Mouse (Mus musculus) MEL (cell line): ENCODE results near the gene Pip5k1c. TPM values are rescaled to one million over a fixed set of nuclear protein-coding genes. Genes with fewer than 3 reads are reported as not detected.

Experiments
- DNase-seq: peaks from one replicate; pipeline ENCODE4 v3.0.0; 2011; ENCODE audit warnings: low read depth, low spot score
- H3K27ac ChIP-seq: 2 replicates; pipeline ENCODE4 v1.5.1; 2012; ENCODE audit warnings: low read depth, mild to moderate bottlenecking, control low read depth, low read length, moderate library complexity; ENCODE audit not compliant: control insufficient read depth
- H3K27me3 ChIP-seq, 2 experiments: fragments of 150-350 bp in 1 of 2; sonication (generic) in 1 of 2; 2 replicates each; pipeline ENCODE4 v1.6.1; 2012; ENCODE audit warnings: low read length in 2 of 2, mild to moderate bottlenecking in 2 of 2, improper control_type of control experiment in 1 of 2, moderate library complexity in 1 of 2; ENCODE audit not compliant: insufficient read depth in 2 of 2, control insufficient read depth in 1 of 2
- H3K36me3 ChIP-seq, 2 experiments: 2 replicates each; pipeline ENCODE4 v1.6.1; 2012 to 2014; ENCODE audit warnings: low read length in 2 of 2, improper control_type of control experiment in 1 of 2, inconsistent platforms in 1 of 2, mild to moderate bottlenecking in 1 of 2; ENCODE audit not compliant: insufficient read depth in 2 of 2, control insufficient read depth in 1 of 2
- H3K4me1 ChIP-seq, 2 experiments: fragments of 150-350 bp in 1 of 2; sonication (generic) in 1 of 2; 2 replicates each; pipeline ENCODE4 v1.6.1; 2012; ENCODE audit warnings: low read length in 2 of 2, improper control_type of control experiment in 1 of 2, mild to moderate bottlenecking in 1 of 2; ENCODE audit not compliant: insufficient read depth in 2 of 2, control insufficient read depth in 1 of 2
- H3K4me3 ChIP-seq, 2 experiments: fragments of 150-350 bp in 1 of 2; sonication (generic) in 1 of 2; 2 replicates each; pipeline ENCODE4 v1.5.1; 2012; ENCODE audit warnings: low read depth in 2 of 2, low read length in 2 of 2, mild to moderate bottlenecking in 2 of 2, moderate library complexity in 2 of 2, control low read depth in 1 of 2, improper control_type of control experiment in 1 of 2; ENCODE audit not compliant: control insufficient read depth in 1 of 2, insufficient read depth in 1 of 2
- H3K79me2 ChIP-seq: 2 replicates; pipeline ENCODE4 v1.6.1; 2012; ENCODE audit warnings: mild to moderate bottlenecking, low read length, moderate library complexity; ENCODE audit not compliant: control insufficient read depth, poor library complexity, insufficient read depth
- H3K9ac ChIP-seq: 2 replicates; pipeline ENCODE4 v1.6.1; 2012; ENCODE audit warnings: low read depth, mild to moderate bottlenecking, control low read depth, low read length, moderate library complexity; ENCODE audit not compliant: control insufficient read depth, poor library complexity, severe bottlenecking
- H3K9me3 ChIP-seq: fragments of 150-350 bp; sonication (generic); replicated peaks from 2 replicates; pipeline ENCODE4 v1.6.1; 2012; ENCODE audit warnings: mild to moderate bottlenecking, low read length, improper control_type of control experiment, moderate library complexity; ENCODE audit not compliant: insufficient read depth
- BHLHE40 ChIP-seq: IDR thresholded peaks from 2 replicates; pipeline ENCODE4 v1.6.1; 2012; ENCODE audit warnings: low read depth, mild to moderate bottlenecking, inconsistent platforms, low read length, improper control_type of control experiment, borderline replicate concordance
- EP300 ChIP-seq, 2 experiments: IDR thresholded peaks; 2 replicates each; pipeline ENCODE4 v1.6.1; 2011; ENCODE audit warnings: improper control_type of control experiment in 2 of 2, low read length in 2 of 2, low read depth in 1 of 2, mild to moderate bottlenecking in 1 of 2
- ETS1 ChIP-seq: IDR thresholded peaks from 2 replicates; pipeline ENCODE4 v1.6.1; 2012; ENCODE audit warnings: low read depth, mild to moderate bottlenecking, inconsistent platforms, low read length, improper control_type of control experiment, moderate library complexity
- JUND ChIP-seq: IDR thresholded peaks from 2 replicates; pipeline ENCODE4 v1.6.1; 2011; ENCODE audit warnings: low read depth, mild to moderate bottlenecking, improper control_type of control experiment, low read length
- KAT2A ChIP-seq: conservative IDR thresholded peaks from 2 replicates; pipeline ENCODE4 v1.6.1; 2012; ENCODE audit warnings: low read depth, low read length, improper control_type of control experiment, inconsistent platforms
- MAX ChIP-seq: IDR thresholded peaks from 2 replicates; pipeline ENCODE4 v1.6.1; 2011; ENCODE audit warnings: low read length, improper control_type of control experiment
- MAZ ChIP-seq: IDR thresholded peaks from 2 replicates; pipeline ENCODE4 v1.6.1; 2012; ENCODE audit warnings: low read depth, mild to moderate bottlenecking, inconsistent platforms, low read length, improper control_type of control experiment
- MYB ChIP-seq: IDR thresholded peaks from 2 replicates; pipeline ENCODE4 v1.6.1; 2011; ENCODE audit warnings: mild to moderate bottlenecking, low read depth, low read length, improper control_type of control experiment
- MYC ChIP-seq: IDR thresholded peaks from 2 replicates; pipeline ENCODE4 v1.6.1; 2011; ENCODE audit warnings: low read depth, mild to moderate bottlenecking, low read length, improper control_type of control experiment, moderate library complexity
- NRF1 ChIP-seq: IDR thresholded peaks from 2 replicates; pipeline ENCODE4 v1.6.1; 2014; ENCODE audit warnings: low read depth, mild to moderate bottlenecking, inconsistent platforms, low read length, improper control_type of control experiment, moderate library complexity; ENCODE audit not compliant: poor library complexity, insufficient read depth, severe bottlenecking
- POLR2A ChIP-seq, 2 experiments: IDR thresholded peaks; 2 replicates each; pipeline ENCODE4 v1.6.1; 2011 to 2012; ENCODE audit warnings: low read length in 2 of 2, mild to moderate bottlenecking in 2 of 2, control low read depth in 1 of 2, improper control_type of control experiment in 1 of 2, low read depth in 1 of 2, moderate library complexity in 1 of 2; ENCODE audit not compliant: control insufficient read depth in 1 of 2, insufficient read depth in 1 of 2, poor library complexity in 1 of 2
- POLR2AphosphoS5 ChIP-seq: IDR thresholded peaks from 2 replicates; pipeline ENCODE4 v1.6.1; 2012; ENCODE audit warnings: low read depth, borderline replicate concordance, mild to moderate bottlenecking, inconsistent platforms, low read length, moderate library complexity, mixed read lengths
- RAD21 ChIP-seq: IDR thresholded peaks from 2 replicates; pipeline ENCODE4 v1.6.1; 2011; ENCODE audit warnings: mild to moderate bottlenecking, low read depth, low read length, improper control_type of control experiment
- RCOR1 ChIP-seq: IDR thresholded peaks from 2 replicates; pipeline ENCODE4 v1.6.1; 2012; ENCODE audit warnings: low read depth, mild to moderate bottlenecking, inconsistent platforms, low read length, improper control_type of control experiment
- TAL1 ChIP-seq: IDR thresholded peaks from 2 replicates; pipeline ENCODE4 v1.6.1; 2012; ENCODE audit warnings: mild to moderate bottlenecking, inconsistent platforms, low read length, moderate library complexity, mixed read lengths
- TBP ChIP-seq: IDR thresholded peaks from 2 replicates; pipeline ENCODE4 v1.8.0; 2011; ENCODE audit warnings: low read depth, low read length, improper control_type of control experiment
- USF2 ChIP-seq, 2 experiments: IDR thresholded peaks; 2 replicates each; pipeline ENCODE4 v1.6.1; 2011 to 2012; ENCODE audit warnings: improper control_type of control experiment in 2 of 2, low read length in 2 of 2, borderline replicate concordance in 1 of 2, inconsistent platforms in 1 of 2, low read depth in 1 of 2, mild to moderate bottlenecking in 1 of 2; ENCODE audit not compliant: insufficient read depth in 1 of 2
- ZMIZ1 ChIP-seq: IDR thresholded peaks from 2 replicates; pipeline ENCODE4 v1.6.1; 2012; ENCODE audit warnings: low read depth, mild to moderate bottlenecking, inconsistent platforms, low read length, improper control_type of control experiment, moderate library complexity
- ZNF384 ChIP-seq: IDR thresholded peaks from 2 replicates; pipeline ENCODE4 v1.6.1; 2012; ENCODE audit warnings: low read depth, mild to moderate bottlenecking, inconsistent platforms, low read length, improper control_type of control experiment
- polyA plus RNA-seq, 2 experiments: library from polyadenylated mRNA; stranded (reverse) in 1 of 2; unstranded in 1 of 2; fragments of >175 nt in 1 of 2; fragments of >200 nt in 1 of 2; gene quantifications; 2 replicates each; pipeline versions ENCODE4 v1.2.1 to v1.2.4; 2012; ENCODE audit warnings: low replicate concordance in 2 of 2, low read depth in 1 of 2; ENCODE audit not compliant: insufficient read length in 2 of 2, insufficient read depth in 1 of 2, missing spikeins in 1 of 2
- total RNA-seq: library from RNA; depleted of rRNA; stranded (reverse); fragments of 300-350 nt; gene quantifications from 2 replicates; pipeline ENCODE4 v1.2.3, GENCODE M21; 2012

Gene Pip5k1c
- total and polyA plus RNA-seq, 3 experiments: 14.4 to 40.5 TPM; not detected in 1

DNA sequence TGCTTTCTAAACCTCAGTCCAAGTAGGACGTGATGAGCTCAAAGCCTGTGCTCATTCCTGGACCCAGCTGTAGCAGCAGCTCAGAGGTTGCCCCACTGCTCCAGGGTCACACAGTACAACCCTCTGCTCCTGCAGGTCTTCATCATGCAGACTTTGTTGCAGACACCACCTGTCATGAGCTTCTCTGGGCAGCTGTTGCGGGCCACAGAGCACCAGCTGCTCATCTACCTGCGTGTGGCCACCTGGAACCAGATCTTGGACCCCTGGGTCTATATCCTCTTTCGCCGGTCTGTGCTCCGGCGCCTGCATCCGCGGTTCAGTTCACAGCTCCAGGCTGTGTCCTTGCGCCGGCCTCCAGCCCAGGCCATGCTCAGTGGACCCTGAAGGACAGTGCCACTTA, 41.6 kb downstream of the Pip5k1c start:
- no peak for TF ChIP-seq JUND
- no peak for TF ChIP-seq TAL1
- TF ChIP-seq TBP: no peak
- Histone ChIP-seq H3K4me3 (no peak overlapping the region), H3K27ac (no peak overlapping the region), H3K9ac (no peak overlapping the region), H3K9me3 (no peaks in the 10 kb centered on the region), H3K36me3 (no peaks in the 10 kb centered on the region), H3K79me2 (no peaks in the 10 kb centered on the region), H3K27me3 (no peaks in the 10 kb centered on the region; a peak in 1 of 4 replicates), H3K4me1 (no peaks in the 10 kb centered on the region)
- no peak for DNase-seq

DNA sequence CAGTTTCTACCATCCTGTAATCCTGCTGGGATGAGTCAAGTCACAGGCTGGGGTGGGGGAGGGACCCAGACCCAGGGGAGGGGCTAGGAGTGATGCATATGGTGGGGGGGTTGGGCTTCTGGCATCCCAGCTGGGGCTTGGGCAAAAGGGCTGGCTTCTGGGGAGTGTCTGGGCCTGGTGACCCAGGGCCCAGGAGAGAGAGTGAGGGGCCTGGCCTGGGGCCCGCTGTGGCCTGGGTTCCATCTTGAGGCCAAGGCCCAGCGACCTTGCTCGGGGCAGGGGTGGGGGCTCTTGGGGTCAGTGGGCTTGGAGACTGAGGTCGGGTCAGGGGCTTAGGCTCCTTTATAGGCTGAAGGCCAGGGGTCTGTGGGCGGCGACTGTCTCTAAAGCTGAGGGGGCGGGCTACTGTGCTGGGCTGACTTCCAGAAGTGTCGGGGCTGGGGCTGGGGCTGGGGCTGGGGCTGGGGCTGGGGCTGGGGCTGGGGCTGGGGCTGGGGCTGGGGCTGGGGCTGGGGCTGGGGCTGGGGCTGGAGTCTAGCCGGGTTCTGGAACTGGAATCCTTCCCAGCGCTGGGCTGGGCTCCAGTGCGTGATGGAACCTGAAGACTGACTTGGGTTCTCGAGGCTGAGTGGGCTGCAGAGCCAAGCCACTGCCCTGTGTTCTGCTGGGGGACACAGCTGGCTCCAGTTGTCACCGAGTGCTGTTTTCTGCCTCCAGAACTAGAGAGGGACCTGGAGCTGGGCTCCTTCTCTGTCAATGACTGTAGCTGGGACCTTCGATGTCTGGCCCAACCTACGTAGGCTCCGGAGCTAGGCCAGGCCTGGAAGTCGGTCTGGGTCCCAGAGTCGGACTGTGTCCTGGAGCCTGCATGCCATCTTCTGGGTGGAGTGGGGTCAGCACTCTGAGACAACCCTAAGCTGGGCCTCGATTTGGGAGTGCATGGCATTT, 42.9 kb downstream of the Pip5k1c start:
- no peak for DNase-seq
- Histone ChIP-seq H3K9me3 (no peaks in the 10 kb centered on the region), H3K4me1 (no peaks in the 10 kb centered on the region), H3K79me2 (no peaks in the 10 kb centered on the region), H3K36me3 (no peaks in the 10 kb centered on the region), H3K27ac (no peak overlapping the region), H3K4me3 (no peak overlapping the region), H3K27me3 (no peaks in the 10 kb centered on the region; a peak in 1 of 4 replicates), H3K9ac (no peak overlapping the region)
- no peak for TF ChIP-seq NRF1
- no peak for TF ChIP-seq POLR2AphosphoS5
- TF ChIP-seq ZMIZ1: no peak
- TF ChIP-seq RAD21: no peak
- no peak for TF ChIP-seq MYB
- TF ChIP-seq ETS1: no peak
- no peak for TF ChIP-seq MAZ
- no peak for TF ChIP-seq POLR2A (IDR thresholded peaks at IDR 0.05; ENCODE audit: control insufficient read depth in 1 of 2, insufficient read depth in 1 of 2, low read depth in 1 of 2, low read length in 2 of 2, poor library complexity in 1 of 2)
- TF ChIP-seq MAX: no peak
- no peak for TF ChIP-seq KAT2A
- no peak for TF ChIP-seq USF2 (IDR thresholded peaks at IDR 0.05; ENCODE audit: borderline replicate concordance in 1 of 2, insufficient read depth in 1 of 2, low read depth in 1 of 2, low read length in 2 of 2)
- TF ChIP-seq BHLHE40: no peak
- no peak for TF ChIP-seq ZNF384
- no peak for TF ChIP-seq RCOR1
- TF ChIP-seq MYC: no peak
- no peak for TF ChIP-seq EP300 (IDR thresholded peaks at IDR 0.05; ENCODE audit: low read depth in 1 of 2, low read length in 2 of 2)
